Mouse (Mus musculus) thymus, adult 2 months (tissue): Measurements from ENCODE around the gene Hdac9.

Experiments
- CTCF ChIP-seq: fragments of 200-500 bp; IDR thresholded peaks from 2 replicates; pipeline ENCODE4 v1.5.1; 2012; ENCODE audit warnings: mild to moderate bottlenecking, control low read depth, low read length, moderate library complexity, borderline replicate concordance; ENCODE audit not compliant: control insufficient read depth, poor library complexity, insufficient read depth; ENCODE audit errors: extremely low read depth
- POLR2A ChIP-seq: fragments of 200-500 bp; IDR thresholded peaks from 2 replicates; pipeline ENCODE4 v1.6.1; 2012; ENCODE audit warnings: mild to moderate bottlenecking, low read length, control low read depth, moderate library complexity; ENCODE audit not compliant: control insufficient read depth, poor library complexity, insufficient read depth; ENCODE audit errors: extremely low read depth

DNA sequence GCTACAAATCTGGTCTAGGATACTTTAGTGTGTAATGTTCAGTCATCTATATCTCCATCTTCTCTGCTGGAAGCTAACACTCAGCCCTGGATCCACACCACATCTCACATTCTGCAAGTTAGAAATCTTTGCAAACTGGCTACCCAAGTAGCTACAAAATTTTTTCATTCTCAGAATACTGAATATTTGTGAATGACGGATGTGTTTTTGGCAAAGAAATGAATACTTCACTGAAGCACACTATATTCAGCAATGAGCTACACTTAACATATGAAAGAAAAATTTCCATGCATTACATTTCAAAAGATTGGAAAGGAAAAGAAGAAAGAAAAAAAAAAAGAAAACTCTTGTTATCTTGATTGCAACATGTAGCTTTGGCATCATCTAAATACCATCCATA, 410.6 kb downstream of the Hdac9 start:
- TF ChIP-seq CTCF (no peak), POLR2A (no peak)
